Mouse (Mus musculus) limb, embryonic 14.5 days (tissue): ENCODE data around the gene Mcemp1. TPM values are rescaled to one million over a fixed set of nuclear protein-coding genes. Genes with fewer than 3 reads are reported as not detected.

Experiments used
- ATAC-seq: fragments of 200-750 bp; cut with Nextera tagmentation; 2 replicates; pipeline ENCODE4 v1.8.0; 2017; ENCODE audit warnings: low read depth, moderate number of reproducible peaks, moderate TSS enrichment; ENCODE audit not compliant: low FRiP score
- DNase-seq: peaks from one replicate; pipeline ENCODE4 v3.0.0-alpha.2; 2015; ENCODE audit warnings: low spot score
- H3K27ac ChIP-seq: fragments of 300-500 bp; sonication (generic); replicated peaks from 2 replicates; pipeline ENCODE4 v1.5.1; 2014; ENCODE audit warnings: low read depth, mild to moderate bottlenecking, low read length, moderate library complexity, mixed read lengths
- H3K27me3 ChIP-seq: fragments of 300-500 bp; sonication (generic); 2 replicates; pipeline ENCODE4 v1.6.1; 2014; ENCODE audit warnings: low read length, mixed read lengths; ENCODE audit not compliant: control insufficient read depth, insufficient read depth
- H3K36me3 ChIP-seq: fragments of 300-500 bp; sonication (generic); 2 replicates; pipeline ENCODE4 v1.6.1; 2014; ENCODE audit warnings: mild to moderate bottlenecking, low read length, moderate library complexity, mixed read lengths; ENCODE audit not compliant: control insufficient read depth, insufficient read depth
- H3K4me1 ChIP-seq: fragments of 300-500 bp; sonication (generic); 2 replicates; pipeline ENCODE4 v1.6.1; 2014; ENCODE audit warnings: antibody characterized with exemption, low read length, mixed read lengths; ENCODE audit not compliant: control insufficient read depth, insufficient read depth
- H3K4me2 ChIP-seq: fragments of 300-500 bp; sonication (generic); replicated peaks from 2 replicates; pipeline ENCODE4 v1.6.1; 2014; ENCODE audit warnings: low read depth, mild to moderate bottlenecking, low read length, moderate library complexity; ENCODE audit not compliant: severe bottlenecking
- H3K4me3 ChIP-seq: fragments of 300-500 bp; sonication (generic); replicated peaks from 2 replicates; pipeline ENCODE4 v1.5.1; 2014; ENCODE audit warnings: low read length
- H3K9ac ChIP-seq: fragments of 300-500 bp; sonication (generic); 2 replicates; pipeline ENCODE4 v1.6.1; 2014; ENCODE audit warnings: mild to moderate bottlenecking, low read depth, low read length, moderate library complexity; ENCODE audit not compliant: severe bottlenecking
- H3K9me3 ChIP-seq: fragments of 300-500 bp; sonication (generic); 2 replicates; pipeline ENCODE4 v1.6.1; 2016; ENCODE audit warnings: low read length; ENCODE audit not compliant: control insufficient read depth
- POLR2A ChIP-seq: fragments of 200-500 bp; IDR thresholded peaks from 2 replicates; pipeline ENCODE4 v1.8.0; 2012; ENCODE audit warnings: inconsistent platforms, mild to moderate bottlenecking, moderate library complexity, borderline replicate concordance; ENCODE audit not compliant: insufficient read depth, insufficient read length; ENCODE audit errors: extremely low read depth
- WGBS: fragments of 180-500 bp; shearing (Covaris S2); extraction: QIAGEN DNeasy Blood & Tissue Kit; methylation state at CpG from one replicate; pipeline ENCODE4 v1.1.7; 2014; 5-methylcytosine and 5-hydroxymethylcytosine counted together
- polyA plus RNA-seq, 2 experiments: library from polyadenylated mRNA; depleted of rRNA in 1 of 2; stranded (reverse) in 1 of 2; unstranded in 1 of 2; fragments of >200 nt; fragmentation: Nextera tagmentation in 1 of 2; extraction: Ambion mirVana in 1 of 2; gene quantifications; 2 replicates each; pipeline versions ENCODE4 v1.2.1 to v1.2.3; 2012 to 2014

The Mcemp1 gene
- polyA plus RNA-seq, 2 experiments: 0.29 to 0.34 TPM

DNA sequence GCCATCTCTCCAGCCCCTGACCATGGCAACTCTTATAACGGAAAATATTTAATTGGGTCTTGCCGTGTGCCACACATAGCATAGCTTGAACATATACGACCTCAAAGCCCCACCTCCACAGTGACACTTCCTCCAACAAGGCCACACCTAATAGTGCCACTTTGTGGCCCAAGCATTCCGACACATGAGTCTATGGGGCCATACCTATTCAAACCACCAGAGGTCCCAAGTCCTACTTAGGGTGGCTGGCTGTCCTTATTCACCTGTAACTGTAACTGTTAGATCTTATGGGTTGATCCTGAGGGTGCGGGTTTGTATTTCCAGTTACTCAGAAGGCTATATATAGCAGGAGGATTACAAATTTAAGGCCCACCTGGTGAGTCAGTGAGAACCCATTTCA lies 37.5 kb upstream of the Mcemp1 start:
- WGBS: 25% methylated on average over 5 of the region's 5 CpGs
- peak; percentile 50; the same call in 1 of the 2 replicates for ATAC-seq
- Histone ChIP-seq H3K27me3 (0 out of 2 replicates have a peak, but pooled peaks cover 6% of the 10 kb centered on the region), H3K36me3 (no peaks in the 10 kb centered on the region), H3K9ac (no peak overlapping the region), H3K9me3 (no peaks in the 10 kb centered on the region), H3K4me1 (no peaks in the 10 kb centered on the region), H3K4me3 (no peak overlapping the region), H3K4me2 (no peak overlapping the region), H3K27ac (no peak overlapping the region)
- DNase-seq: peak; percentile 10
- TF ChIP-seq POLR2A: no peak

- WGBS: 8% methylated on average over 47 of the region's 47 CpGs
- Histone ChIP-seq H3K27me3 (0 out of 2 replicates have a peak, but pooled peaks cover 6% of the 10 kb centered on the region), H3K9me3 (no peaks in the 10 kb centered on the region), H3K36me3 (no peaks in the 10 kb centered on the region), H3K27ac (no peak within 1 kb of the TSS), H3K4me2 (peak within 1 kb of the TSS; percentile 72), H3K4me1 (no peaks in the 10 kb centered on the region), H3K9ac (peak within 1 kb of the TSS; percentile 58), H3K4me3 (peak within 1 kb of the TSS; percentile 46)
- DNase-seq (peak; percentile 44), ATAC-seq (peak; percentile 67)
- no peak for TF ChIP-seq POLR2A
Observed at GRCm38 (mm10) chr8:3630647-3631477, 34.7 kb upstream of the Mcemp1 start, which contains the start of gene Stxbp2. Gene Stxbp2, plus strand, starts transcription at chr8:3630955.

GRCm38 (mm10) chr8:3631478-3631875 lies 34.1 kb upstream of the Mcemp1 start:
- 26% methylated on average over 8 of the region's 8 CpGs for WGBS
- H3K4me2 ChIP-seq: peak overlapping the region; percentile 72
- 0 out of 2 replicates have a peak, but pooled peaks cover 6% of the 10 kb centered on the region for H3K27me3 ChIP-seq
- no peaks in the 10 kb centered on the region for H3K4me1 ChIP-seq
- H3K27ac ChIP-seq: no peak overlapping the region
- H3K4me3 ChIP-seq: peak overlapping the region; percentile 46
- H3K36me3 ChIP-seq: no peaks in the 10 kb centered on the region
- DNase-seq: no peak
- no peak for TF ChIP-seq POLR2A
- no peak for ATAC-seq
- H3K9me3 ChIP-seq: no peaks in the 10 kb centered on the region
- peak overlapping the region; percentile 58 for H3K9ac ChIP-seq

DNA sequence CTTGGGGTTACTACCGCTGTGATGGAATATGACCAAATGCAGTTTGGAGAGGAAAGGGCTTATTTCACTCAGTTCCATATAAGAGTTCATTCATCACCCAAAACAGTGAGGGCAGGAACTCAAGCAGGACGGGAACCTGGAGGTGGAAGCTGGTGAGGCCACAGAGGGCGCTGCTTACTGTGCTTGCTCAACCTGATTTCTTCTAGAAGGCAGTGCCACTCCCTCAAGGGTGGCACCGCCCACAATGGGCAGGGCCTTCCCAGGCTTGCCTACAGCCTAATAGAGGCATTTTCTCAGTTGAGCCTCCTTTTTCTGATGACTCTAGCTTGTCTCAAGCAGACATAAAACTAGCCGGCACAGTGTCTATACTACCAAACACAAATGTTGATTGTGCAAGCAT lies 19.8 kb upstream of the Mcemp1 start:
- WGBS: 23% methylated on average over 5 of the region's 5 CpGs
- Histone ChIP-seq H3K36me3 (no peaks in the 10 kb centered on the region), H3K9me3 (no peaks in the 10 kb centered on the region), H3K4me1 (no peaks in the 10 kb centered on the region), H3K9ac (no peak overlapping the region), H3K27ac (no peak overlapping the region), H3K4me3 (no peak overlapping the region), H3K27me3 (no peaks in the 10 kb centered on the region), H3K4me2 (no peak overlapping the region)
- DNase-seq (peak; percentile 33), ATAC-seq (no peak)
- no peak for TF ChIP-seq POLR2A

- no peak overlapping the region for H3K9ac ChIP-seq
- TF ChIP-seq POLR2A: no peak
- H3K27me3 ChIP-seq: no peaks in the 10 kb centered on the region
- ATAC-seq (no peak), DNase-seq (no peak)
- no peaks in the 10 kb centered on the region for H3K36me3 ChIP-seq
- no peak overlapping the region for H3K4me2 ChIP-seq
- H3K4me1 ChIP-seq: no peaks in the 10 kb centered on the region
- H3K27ac ChIP-seq: no peak overlapping the region
- no peaks in the 10 kb centered on the region for H3K9me3 ChIP-seq
- no peak overlapping the region for H3K4me3 ChIP-seq
- 84% methylated on average over 6 of the region's 6 CpGs for WGBS
Observed at GRCm38 (mm10) chr8:3646824-3647531, 18.6 kb upstream of the Mcemp1 start.
